Comparison of ENCODE assay signal across 16 mouse cellular contexts in genomic region chr1:125578091-125578490, GRCm38 (mm10).
"Had no signal": no experiment of that assay in that cellular context is flagged by ENCODE, and none has a peak within 500 bp of the region (broad histone marks: within the 10 kb centered on the region; RNA-seq: fewer than 3 reads in every experiment).

No protein-coding gene starts in this region.

- H3K9ac ChIP-seq: kidney, embryonic 15.5 days; liver, embryonic 15.5 days; lung, embryonic 14.5 days; midbrain, embryonic 12.5 days; neural tube, embryonic 13.5 days; stomach, embryonic 15.5 days had no signal

- H3K4me1 ChIP-seq: kidney, embryonic 15.5 days; limb, embryonic 10.5 days; liver, embryonic 15.5 days; midbrain, embryonic 12.5 days; neural tube, embryonic 13.5 days; stomach, embryonic 15.5 days had no signal

- H3K4me2 ChIP-seq: kidney, embryonic 15.5 days; liver, embryonic 11.5 days; liver, embryonic 15.5 days; lung, embryonic 14.5 days; midbrain, embryonic 12.5 days; neural tube, embryonic 13.5 days; stomach, embryonic 15.5 days had no signal

- H3K4me3 ChIP-seq: kidney, embryonic 15.5 days; left cerebral cortex, adult 2 months; limb, embryonic 10.5 days; liver, embryonic 15.5 days; midbrain, embryonic 12.5 days; neural tube, embryonic 13.5 days; stomach, embryonic 15.5 days had no signal

- H3K9me3 ChIP-seq: kidney, embryonic 15.5 days; limb, embryonic 10.5 days; liver, embryonic 15.5 days; midbrain, embryonic 12.5 days; neural tube, embryonic 13.5 days; stomach, embryonic 15.5 days had no signal

- DNase-seq: kidney, adult 2 months; kidney, postnatal 14 days; lung, embryonic 14.5 days; retina, postnatal 1 day; right cerebral cortex, postnatal 4 days; thymus, adult 2 months; thymus, postnatal 25 days had no signal

- H3K27me3 ChIP-seq: kidney, embryonic 15.5 days; liver, embryonic 15.5 days; midbrain, embryonic 12.5 days; neural tube, embryonic 13.5 days; stomach, embryonic 15.5 days had no signal

- H3K27ac ChIP-seq: kidney, embryonic 15.5 days; left cerebral cortex, adult 2 months; limb, embryonic 10.5 days; liver, embryonic 15.5 days; midbrain, embryonic 12.5 days; neural tube, embryonic 13.5 days; stomach, embryonic 15.5 days had no signal

- ATAC-seq: midbrain, embryonic 16.5 days had no signal
